Mouse (Mus musculus) small intestine, adult 2 months (tissue): ENCODE measurements at regions not wholly inside any gene's neighbourhood (a gene's known extent, or its start where the extent isn't known, plus 50 kb on each side); places are given as distances from the start of the nearest gene placed in this dataset.
A peak's percentile ranks its signal among the peaks of the same experiment; 100 is the strongest.
"Not testable (repeated sequence)": the region's sequence is repeated elsewhere in the genome, so short reads cannot be mapped to it uniquely, and the experiment has no call there.

Experiments
- H3K27ac ChIP-seq: fragments of 200-500 bp; 2 replicates; pipeline ENCODE4 v1.5.1; 2012; ENCODE audit warnings: low read depth, low read length, control low read depth, inconsistent platforms; ENCODE audit not compliant: insufficient read depth
- H3K27me3 ChIP-seq: fragments of 200-500 bp; 2 replicates; pipeline ENCODE4 v1.6.1; 2012; ENCODE audit warnings: mild to moderate bottlenecking, moderate library complexity, low read length, inconsistent platforms; ENCODE audit not compliant: control insufficient read depth, insufficient read depth
- H3K36me3 ChIP-seq: fragments of 200-500 bp; 2 replicates; pipeline ENCODE4 v1.6.1; 2012; ENCODE audit warnings: mild to moderate bottlenecking, low read length, control low read depth, inconsistent platforms; ENCODE audit not compliant: control insufficient read depth, insufficient read depth
- H3K4me1 ChIP-seq: fragments of 200-500 bp; 2 replicates; pipeline ENCODE4 v1.6.1; 2012; ENCODE audit warnings: low read length, inconsistent platforms, mixed read lengths; ENCODE audit not compliant: control insufficient read depth, insufficient read depth, insufficient read length
- H3K4me3 ChIP-seq: fragments of 200-500 bp; 2 replicates; pipeline ENCODE4 v1.5.1; 2012; ENCODE audit warnings: low read depth, mild to moderate bottlenecking, control low read depth, inconsistent platforms, low read length, moderate library complexity
- CTCF ChIP-seq: fragments of 200-500 bp; IDR thresholded peaks from 2 replicates; pipeline ENCODE4 v1.5.1; 2012; ENCODE audit warnings: low read depth, mild to moderate bottlenecking, control low read depth, inconsistent platforms, low read length, moderate library complexity, mixed read lengths; ENCODE audit not compliant: insufficient replicate concordance, insufficient read length; ENCODE audit errors: extremely low read depth
- WGBS: fragments of 180-500 bp; shearing (Covaris S2); methylation state at CpG from one replicate; pipeline ENCODE4 v1.1.7; 2018; 5-methylcytosine and 5-hydroxymethylcytosine counted together

GRCm38 (mm10) chr10:22556401-22556800 is 88.4 kb upstream of the Slc2a12 start:
- H3K4me3 ChIP-seq, H3K27ac ChIP-seq, H3K27me3 ChIP-seq, H3K4me1 ChIP-seq, H3K36me3 ChIP-seq: not testable (repeated sequence)
- WGBS, result 81% methylated on average over 2 of the region's 2 CpGs

GRCm38 (mm10) chr10:22569250-22570010 is 75.4 kb upstream of the Slc2a12 start:
- WGBS, result 70% methylated on average over 16 of the region's 16 CpGs
- not testable (repeated sequence) for H3K4me3 ChIP-seq

GRCm38 (mm10) chr10:22574048-22574447 is 70.8 kb upstream of the Slc2a12 start:
- H3K27ac ChIP-seq, H3K4me3 ChIP-seq, H3K4me1 ChIP-seq, H3K36me3 ChIP-seq, H3K27me3 ChIP-seq: not testable (repeated sequence)
- WGBS, result 82% methylated on average over 4 of the region's 4 CpGs

More at GRCm38 (mm10) chr10:22569250-22570010, 75.4 kb upstream of the Slc2a12 start:
- H3K27me3 ChIP-seq, H3K36me3 ChIP-seq, H3K4me1 ChIP-seq, H3K27ac ChIP-seq: not testable (repeated sequence)

- H3K27ac ChIP-seq, H3K4me1 ChIP-seq, H3K36me3 ChIP-seq, H3K4me3 ChIP-seq, H3K27me3 ChIP-seq: not testable (repeated sequence)
- 14% methylated on average over 3 of the region's 3 CpGs for WGBS
- peak; percentile 49; the same call in 1 of the 2 replicates for TF ChIP-seq CTCF
Observed at GRCm38 (mm10) chr10:22579426-22579825, 65.4 kb upstream of the Slc2a12 start.

- WGBS, result 85% methylated on average over 9 of the region's 9 CpGs
Observed at GRCm38 (mm10) chr10:22581300-22581699, 63.5 kb upstream of the Slc2a12 start.

GRCm38 (mm10) chr10:22583306-22583705 is 61.5 kb upstream of the Slc2a12 start:
- H3K27me3 ChIP-seq, H3K4me1 ChIP-seq, H3K4me3 ChIP-seq, H3K27ac ChIP-seq, H3K36me3 ChIP-seq: not testable (repeated sequence)
- 81% methylated on average over 2 of the region's 2 CpGs for WGBS

More at GRCm38 (mm10) chr10:22581300-22581699, 63.5 kb upstream of the Slc2a12 start:
- H3K4me1 ChIP-seq, H3K4me3 ChIP-seq, H3K27ac ChIP-seq, H3K27me3 ChIP-seq, H3K36me3 ChIP-seq: not testable (repeated sequence)

GRCm38 (mm10) chr10:22588587-22588986 is 56.2 kb upstream of the Slc2a12 start:
- not testable (repeated sequence) for H3K4me1 ChIP-seq, H3K27ac ChIP-seq, H3K4me3 ChIP-seq, H3K36me3 ChIP-seq, H3K27me3 ChIP-seq
- 94% methylated on average over 1 of the region's 1 CpGs for WGBS

- H3K27me3 ChIP-seq, H3K4me3 ChIP-seq, H3K36me3 ChIP-seq, H3K4me1 ChIP-seq, H3K27ac ChIP-seq: not testable (repeated sequence)
- WGBS, result 53% methylated on average over 4 of the region's 4 CpGs
Observed at GRCm38 (mm10) chr10:22591664-22592063, 53.1 kb upstream of the Slc2a12 start.

GRCm38 (mm10) chr10:22592189-22592603 is 52.6 kb upstream of the Slc2a12 start:
- H3K27ac ChIP-seq, H3K4me3 ChIP-seq, H3K27me3 ChIP-seq, H3K4me1 ChIP-seq, H3K36me3 ChIP-seq: not testable (repeated sequence)
- 47% methylated on average over 4 of the region's 4 CpGs for WGBS

GRCm38 (mm10) chr10:22592752-22593151 is 52.1 kb upstream of the Slc2a12 start:
- H3K36me3 ChIP-seq, H3K27ac ChIP-seq, H3K4me1 ChIP-seq, H3K27me3 ChIP-seq, H3K4me3 ChIP-seq: not testable (repeated sequence)
- WGBS, result 90% methylated on average over 6 of the region's 6 CpGs
